Mouse (Mus musculus) ES-E14 (cell line): ENCODE data around the gene Mcm5.

Experiments
- HCFC1 ChIP-seq: IDR thresholded peaks from 2 replicates; pipeline ENCODE4 v1.6.1; 2012; ENCODE audit warnings: low read length, inconsistent platforms, borderline replicate concordance; ENCODE audit not compliant: insufficient read depth
- ZC3H11A ChIP-seq: IDR thresholded peaks from 2 replicates; pipeline ENCODE4 v1.6.1; 2012; ENCODE audit warnings: low read depth, mild to moderate bottlenecking, inconsistent platforms, low read length, borderline replicate concordance

DNA sequence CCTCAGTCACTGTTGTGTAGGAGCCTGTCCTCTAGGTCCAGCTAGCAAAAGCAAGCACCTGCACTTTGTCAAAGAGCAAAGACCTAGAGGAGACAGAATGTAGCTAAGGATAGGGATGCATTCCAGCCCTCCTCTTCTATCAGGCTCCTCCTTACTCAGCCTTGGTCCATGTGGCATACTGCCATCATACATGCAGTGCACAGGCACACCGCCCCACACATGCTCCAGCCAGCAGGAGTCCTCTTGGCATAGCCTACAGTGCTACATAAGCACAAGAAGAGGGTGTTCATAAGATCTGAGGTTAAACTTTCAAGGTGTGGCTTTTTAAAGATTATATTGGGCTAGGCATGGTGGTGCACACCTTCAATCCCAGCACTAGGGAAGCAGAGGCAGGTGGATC is 34.5 kb upstream of the Mcm5 start:
- TF ChIP-seq HCFC1 (no peak), ZC3H11A (no peak)
